Mouse (Mus musculus) monocyte, adult 5-6 weeks (primary cell): Measurements from ENCODE around the gene Hormad1. TPM values are rescaled to one million over a fixed set of nuclear protein-coding genes. Genes with fewer than 3 reads are reported as not detected.
"Not testable (repeated sequence)": the region's sequence is repeated elsewhere in the genome, so short reads cannot be mapped to it uniquely, and the experiment has no call there.

ENCODE experiments used
- ATAC-seq: fragments of 153-309, 156-312 bp; replicated peaks from 2 replicates; pipeline ENCODE4 v1.8.0; 2017; ENCODE audit warnings: mild to moderate bottlenecking; ENCODE audit not compliant: low TSS enrichment, insufficient number of reproducible peaks, severe bottlenecking, poor library complexity, low FRiP score
- total RNA-seq: library from RNA; stranded (forward); fragments of 200-1000, 200-491, 200-594 nt; gene quantifications from 3 replicates; pipeline ENCODE4 v1.2.3, GENCODE M21; 2017

Hormad1 gene
- total RNA-seq, 1 experiment from 2014 or later: not detected

DNA sequence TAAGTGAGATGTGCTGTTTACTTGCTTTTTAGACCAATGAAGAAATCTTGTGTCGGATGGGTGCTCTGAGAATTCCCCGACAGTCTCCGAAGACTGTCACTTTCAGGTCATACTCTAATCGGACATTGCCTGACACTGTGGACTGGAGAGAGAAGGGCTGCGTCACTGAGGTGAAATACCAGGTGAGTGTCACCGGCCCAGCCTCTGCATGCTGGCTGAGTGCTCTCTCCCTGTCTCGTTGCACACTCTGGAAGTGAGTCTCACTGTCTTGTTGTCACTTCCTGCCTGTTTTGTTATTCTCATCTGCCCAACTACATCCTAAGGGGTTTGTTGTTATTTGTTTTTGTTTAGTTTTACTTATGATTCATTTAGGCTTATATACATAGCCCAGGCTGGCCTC is 16.5 kb upstream of the Hormad1 start:
- no peak for ATAC-seq

DNA sequence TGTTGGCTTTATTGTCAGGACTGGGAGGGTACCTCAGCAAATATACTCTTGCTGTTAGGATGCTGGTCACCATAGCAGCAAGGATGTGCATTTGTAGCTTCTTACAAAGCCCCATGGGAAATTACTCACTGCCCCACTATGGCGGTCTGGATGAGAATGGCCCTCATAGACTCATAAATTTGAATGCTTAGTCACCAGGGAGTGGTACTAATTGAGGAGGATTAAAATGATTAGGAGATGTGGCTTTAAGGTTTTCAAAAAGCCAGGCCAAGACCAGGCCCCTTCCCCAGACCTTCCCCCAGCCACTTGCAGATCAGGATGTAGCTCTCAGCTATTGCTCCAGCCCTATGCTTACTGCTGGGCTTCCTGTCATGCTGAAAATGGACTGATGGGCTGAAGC is 9.3 kb upstream of the Hormad1 start:
- ATAC-seq: no peak

DNA sequence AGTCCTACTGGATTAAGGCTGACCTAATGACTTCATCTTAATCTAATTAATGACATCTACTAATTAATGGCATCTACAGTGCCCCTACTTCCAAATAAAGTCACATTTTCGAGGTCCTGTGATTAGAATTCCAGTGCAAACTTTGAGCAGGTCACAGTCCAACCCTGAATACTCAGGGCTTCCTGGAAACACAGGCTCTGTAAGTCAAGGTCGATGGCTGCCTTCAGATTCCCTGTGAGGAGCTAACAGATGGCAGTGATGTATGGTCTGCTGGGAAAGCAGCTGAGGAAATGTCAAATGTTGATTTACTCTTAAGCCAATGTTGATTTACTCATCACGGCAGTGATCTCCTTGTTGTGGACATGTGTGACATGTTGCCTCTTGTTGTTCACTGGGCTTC is 5.5 kb upstream of the Hormad1 start:
- no peak for ATAC-seq

DNA sequence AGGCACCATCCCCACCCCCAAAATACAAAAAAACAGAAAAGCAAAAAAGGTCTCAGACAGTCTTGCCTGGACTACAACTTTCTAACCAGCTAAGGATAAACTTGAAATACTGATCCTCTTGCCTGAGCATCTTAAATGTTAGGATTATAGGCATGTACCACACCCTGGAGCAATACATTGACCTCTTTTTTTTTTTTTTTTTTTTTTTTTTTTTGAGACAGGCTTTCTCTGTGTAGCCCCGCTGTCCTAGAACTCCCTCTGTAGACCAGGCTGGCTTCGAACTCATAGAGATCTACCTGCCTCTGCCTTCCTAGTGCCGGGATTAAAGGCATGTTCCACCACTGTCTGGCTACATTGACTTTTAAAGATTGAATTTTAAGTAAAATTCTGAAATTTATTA is 1.3 kb downstream of the Hormad1 start:
- ATAC-seq: no peak

DNA sequence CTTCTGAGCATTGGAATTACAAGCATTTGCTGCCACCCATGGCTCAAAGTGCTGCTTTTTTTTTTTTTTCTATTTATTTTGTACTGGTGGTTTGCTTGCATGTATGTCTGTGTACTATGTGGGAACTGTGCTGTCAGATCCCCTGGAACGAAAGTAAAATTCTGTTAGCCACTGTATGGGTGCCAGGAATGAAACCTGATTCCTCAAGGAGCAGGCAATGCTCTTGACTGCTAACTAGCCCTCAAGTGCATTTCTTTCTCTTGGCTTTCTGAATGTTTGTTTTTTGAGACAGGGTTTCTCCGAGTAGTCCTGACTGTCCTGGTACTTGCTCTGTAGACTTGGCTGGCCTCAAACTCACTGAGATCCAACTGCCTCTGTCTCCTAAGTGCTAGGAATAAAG is 2.3 kb downstream of the Hormad1 start:
- ATAC-seq: no peak

DNA sequence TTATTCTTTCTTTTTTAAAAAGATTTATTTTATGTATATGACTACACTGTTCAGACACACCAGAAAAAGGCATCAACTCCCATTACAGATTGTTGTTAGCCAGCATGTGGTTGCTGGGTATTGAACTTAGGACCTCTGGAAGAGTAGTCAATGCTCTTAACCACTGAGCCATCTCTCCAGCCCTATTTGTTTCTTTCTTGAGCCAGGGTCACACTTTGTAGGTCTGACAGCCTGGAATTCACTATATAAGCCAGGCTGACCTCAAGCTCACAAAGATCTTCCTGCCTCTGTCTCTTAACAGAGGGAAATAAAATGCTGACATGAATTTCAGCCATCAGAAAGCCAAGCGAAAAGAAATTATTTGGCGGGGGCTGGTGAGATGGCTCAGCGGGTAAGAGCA is 10.1 kb downstream of the Hormad1 start:
- no peak for ATAC-seq

DNA sequence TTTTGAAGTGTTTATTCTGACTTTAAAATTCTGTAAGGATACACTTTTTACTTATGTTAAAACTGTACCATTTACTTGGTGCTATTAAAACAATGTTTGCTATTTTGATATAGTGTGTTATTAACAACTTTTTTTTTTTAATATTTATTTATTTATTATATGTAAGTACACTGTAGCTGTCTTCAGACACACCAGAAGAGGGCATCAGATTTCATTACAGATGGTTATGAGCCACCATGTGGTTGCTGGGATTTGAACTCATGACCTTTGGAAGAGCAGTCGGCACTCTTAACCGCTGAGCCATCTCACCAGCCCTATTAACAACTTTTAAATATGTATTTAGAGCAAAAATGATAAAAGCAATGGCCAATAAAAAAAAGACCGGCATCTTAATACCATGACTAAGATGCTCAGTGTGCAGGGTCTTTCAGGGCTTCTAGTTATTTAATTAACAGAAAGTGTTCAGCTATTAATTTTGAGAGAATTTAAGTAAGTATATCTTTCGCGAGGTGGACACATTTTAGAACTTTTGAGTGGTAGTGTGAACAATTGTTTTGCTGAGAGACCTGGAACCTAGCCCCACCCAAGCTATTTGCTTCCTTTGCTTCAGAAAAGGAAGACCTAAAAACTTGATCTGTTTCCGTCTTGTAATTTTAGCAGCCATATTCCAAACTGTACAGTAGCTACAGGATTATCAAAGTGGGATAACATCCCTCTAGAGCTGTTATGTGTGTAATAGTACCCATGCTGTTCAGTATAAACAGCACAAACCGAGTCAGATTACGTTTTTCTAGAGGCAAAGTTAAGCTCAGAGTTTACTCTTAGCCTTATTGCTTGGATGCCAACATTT is 28.5 kb downstream of the Hormad1 start:
- ATAC-seq: no peak

DNA sequence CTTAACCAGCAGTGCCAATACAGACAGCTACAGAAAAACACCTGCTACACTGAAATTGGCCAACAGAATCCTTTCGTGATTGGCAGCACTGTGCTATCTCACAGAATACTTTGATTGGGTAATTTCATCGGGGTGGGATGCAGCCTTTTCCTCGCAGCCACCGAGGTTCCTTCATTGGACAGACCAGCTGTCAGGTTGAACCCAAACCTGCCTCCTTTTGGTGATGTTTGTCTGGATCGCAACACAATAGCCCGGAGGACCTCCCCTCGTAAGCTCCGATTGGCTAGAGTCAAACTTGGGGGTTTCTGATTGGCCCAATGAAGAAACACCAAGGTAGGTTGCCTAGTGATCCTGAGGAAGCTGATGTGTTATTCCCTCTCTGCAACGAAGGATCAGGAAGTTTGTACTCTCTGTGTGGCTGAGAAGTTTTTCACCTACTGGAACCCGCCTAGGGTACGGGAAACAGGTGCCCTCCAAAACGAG is 29.2 kb downstream of the Hormad1 start, which contains the start of gene Golph3l:
Gene Golph3l, plus strand, starts transcription at position 331 of the 483 bp plus-strand sequence.
- ATAC-seq: peak; percentile 100

DNA sequence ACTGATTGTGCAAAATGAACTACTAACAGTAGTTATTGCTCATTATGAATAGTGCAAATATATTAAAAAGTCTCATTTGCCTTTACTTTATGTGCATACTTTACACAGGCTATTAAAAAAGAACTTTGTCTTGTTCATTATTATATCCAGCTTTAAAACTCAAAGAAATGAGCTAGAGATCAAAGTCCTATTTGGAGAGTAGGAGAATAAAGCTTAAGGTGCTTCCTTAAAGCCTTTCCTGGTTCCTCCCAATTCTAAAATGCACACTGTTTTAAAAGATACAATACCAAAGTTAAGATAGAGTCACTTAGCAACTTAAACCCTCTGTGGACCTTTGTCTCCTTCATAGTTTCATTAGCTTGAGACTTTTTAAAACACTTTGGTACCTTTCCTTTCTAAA is 39.3 kb downstream of the Hormad1 start:
- no peak for ATAC-seq

DNA sequence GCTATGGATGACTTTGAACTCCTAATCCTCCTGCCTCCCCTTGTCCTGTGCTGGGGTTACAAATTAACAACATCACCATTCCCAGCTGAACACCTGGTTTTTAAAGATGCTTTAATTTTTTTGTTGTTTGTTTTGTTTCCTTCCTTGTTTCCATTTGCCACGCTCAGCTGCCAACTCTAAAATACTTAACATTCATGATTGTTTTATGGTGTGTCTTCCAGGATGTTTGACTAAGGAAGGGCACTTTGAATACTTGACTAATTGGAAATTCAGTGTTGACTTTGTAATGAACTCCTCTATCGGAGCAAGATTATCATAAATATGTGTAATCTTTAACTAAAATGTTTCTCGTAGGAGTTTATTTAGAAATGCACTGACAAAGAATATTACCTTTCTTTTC is 41.8 kb downstream of the Hormad1 start:
- ATAC-seq: no peak

DNA sequence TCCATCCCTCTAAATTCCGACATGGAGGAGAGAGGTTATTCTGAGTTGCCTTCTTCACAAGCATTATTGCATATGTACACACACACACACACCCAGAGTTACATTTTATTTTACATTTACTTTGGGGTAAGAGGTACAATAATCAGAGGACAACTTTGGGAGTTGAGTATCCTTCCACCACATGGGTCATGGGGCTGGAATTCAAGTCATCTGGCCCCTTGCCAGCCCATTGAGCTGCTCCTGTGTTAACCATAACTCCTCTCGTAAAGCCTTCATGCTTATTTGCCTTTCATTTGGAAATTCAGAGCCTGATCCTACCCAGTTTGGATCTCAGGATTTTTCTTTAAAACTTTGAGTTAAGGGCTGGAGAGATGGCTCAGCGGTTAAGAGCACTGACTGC is 46.6 kb downstream of the Hormad1 start:
- no peak for ATAC-seq

DNA sequence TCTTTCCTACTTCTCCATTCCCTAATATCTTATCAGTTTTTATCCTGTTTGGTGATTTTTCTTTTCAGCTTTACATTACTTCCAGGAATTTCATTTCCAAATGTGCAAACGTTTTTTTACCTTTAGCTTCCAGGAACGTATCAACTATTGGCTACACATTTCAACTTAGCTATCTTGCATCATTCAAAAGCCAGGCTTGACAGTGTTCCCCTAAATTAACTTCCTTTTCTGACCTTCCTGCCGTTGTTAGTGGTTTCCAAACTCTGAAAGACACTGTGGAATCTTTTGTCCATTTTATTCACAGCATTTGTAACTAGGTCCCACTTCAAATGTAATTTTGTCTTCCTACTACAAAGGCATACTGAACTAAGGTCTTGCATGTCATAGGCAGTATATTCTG is 49.7 kb downstream of the Hormad1 start:
- ATAC-seq: no peak; the same call in 1 of the 2 replicates

DNA sequence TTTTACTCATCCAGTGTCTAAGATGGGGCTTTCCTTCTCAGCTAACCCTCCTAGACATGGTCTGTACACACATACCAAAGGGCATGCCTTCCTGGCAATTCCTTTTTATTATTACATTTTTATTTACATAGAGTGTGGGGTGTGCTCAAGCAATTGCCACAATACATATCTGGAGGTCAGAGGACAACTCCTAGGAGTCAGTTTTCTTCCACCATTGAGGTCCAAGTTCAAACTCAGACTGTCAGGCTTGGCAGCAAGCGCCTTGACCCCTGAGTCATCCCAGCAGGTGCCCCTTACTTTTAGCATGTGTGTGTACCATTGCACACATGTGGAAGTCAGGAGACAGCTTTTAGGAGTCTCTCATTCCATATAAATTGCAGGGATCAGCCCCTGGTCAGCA is 54.5 kb downstream of the Hormad1 start:
- no peak for ATAC-seq

DNA sequence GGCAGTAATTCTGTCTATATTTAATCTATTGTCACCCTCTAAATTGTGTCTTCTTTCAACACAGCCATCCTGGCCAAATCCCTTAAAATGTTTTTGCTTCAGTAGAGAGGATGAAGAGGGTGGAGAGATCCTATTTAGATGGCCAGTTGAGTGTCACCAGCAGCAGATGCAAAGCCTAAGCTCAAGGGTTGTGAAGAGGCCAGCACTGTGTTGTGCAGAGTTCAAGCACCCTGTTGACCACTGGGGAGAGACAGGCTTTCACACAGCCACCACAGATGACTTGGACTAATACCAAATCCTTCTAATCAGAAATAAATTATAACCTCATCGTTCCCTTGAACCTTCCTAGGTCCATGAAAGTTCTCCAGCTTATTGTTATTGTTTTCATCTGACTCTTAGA is 59.0 kb downstream of the Hormad1 start:
- ATAC-seq: no peak

DNA sequence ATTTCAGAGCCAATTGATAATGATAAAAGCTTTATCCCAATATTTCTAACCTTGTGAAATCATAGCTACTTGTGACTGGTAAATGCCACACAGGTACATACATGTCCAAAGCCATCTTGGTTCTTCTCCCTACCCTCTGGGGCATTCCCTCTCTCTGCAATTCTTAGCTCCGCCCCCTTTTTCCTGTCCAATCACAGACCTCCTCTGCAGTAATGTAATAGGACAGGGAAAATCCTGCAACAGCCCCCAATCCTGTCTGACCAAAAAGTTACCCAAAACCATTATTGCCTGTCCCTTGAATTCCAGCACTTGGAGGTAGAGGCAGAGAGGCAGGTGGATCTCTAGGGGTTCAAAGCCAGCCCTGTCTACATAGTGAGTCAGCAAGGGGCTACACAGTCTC is 61.8 kb downstream of the Hormad1 start:
- no peak for ATAC-seq

DNA sequence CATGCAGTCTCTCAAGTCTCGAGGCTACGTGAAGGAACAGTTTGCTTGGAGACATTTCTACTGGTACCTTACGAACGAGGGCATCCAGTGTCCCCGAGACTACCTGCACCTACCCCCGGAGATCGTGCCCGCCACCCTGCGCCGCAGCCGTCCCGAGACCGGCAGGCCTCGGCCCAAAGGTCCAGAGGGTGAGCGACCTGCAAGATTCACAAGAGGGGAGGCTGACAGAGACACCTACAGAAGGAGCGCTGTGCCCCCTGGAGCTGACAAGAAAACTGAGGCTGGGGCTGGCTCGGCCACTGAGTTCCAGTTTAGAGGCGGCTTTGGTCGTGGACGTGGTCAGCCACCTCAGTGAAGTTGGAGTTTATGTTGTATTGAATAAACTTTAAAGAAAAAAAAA is 62.9 kb downstream of the Hormad1 start:
- not testable (repeated sequence) for ATAC-seq

DNA sequence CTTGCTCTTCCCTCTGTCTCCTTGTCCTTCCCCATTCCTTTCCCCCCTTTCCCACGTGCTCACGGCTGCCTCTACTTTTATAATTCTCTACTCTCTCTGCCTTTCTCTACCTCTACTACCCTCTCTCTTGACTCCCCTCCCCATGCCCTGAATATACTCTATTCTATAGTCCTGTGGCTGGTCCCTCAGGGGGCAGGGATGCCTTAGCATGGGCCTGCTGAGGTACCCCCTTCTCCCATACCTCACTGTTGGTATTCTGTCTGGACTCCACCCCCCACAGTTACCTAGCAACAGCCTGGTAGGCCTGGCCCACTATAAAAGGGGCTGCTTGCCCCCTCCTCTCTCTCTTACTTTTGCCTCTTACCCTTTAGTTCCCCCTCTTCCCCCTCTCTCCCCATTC is 64.1 kb downstream of the Hormad1 start:
- no peak for ATAC-seq

DNA sequence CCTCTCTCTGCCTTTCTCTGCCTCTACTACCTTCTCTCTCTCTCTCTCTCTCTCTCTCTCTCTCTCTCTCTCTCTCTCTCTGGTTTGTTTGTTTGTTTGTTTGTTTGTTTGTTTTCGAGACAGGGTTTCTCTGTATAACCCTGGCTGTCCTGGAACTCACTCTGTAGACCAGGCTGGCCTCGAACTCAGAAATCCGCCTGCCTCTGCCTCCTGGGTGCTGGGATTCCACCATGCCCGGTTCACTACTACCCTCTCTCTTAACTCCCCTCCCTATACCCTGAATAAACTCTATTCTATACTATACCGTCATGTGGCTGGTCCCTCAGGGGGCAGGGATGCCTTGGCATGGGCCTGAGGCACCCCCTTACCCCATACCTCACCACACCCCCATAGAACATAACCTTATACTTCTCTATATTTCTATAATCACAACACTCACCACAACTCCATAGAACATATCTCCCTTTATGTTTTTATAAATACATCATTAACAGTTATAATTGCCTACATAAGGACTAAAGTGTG is 64.6 kb downstream of the Hormad1 start:
- not testable (repeated sequence) for ATAC-seq

DNA sequence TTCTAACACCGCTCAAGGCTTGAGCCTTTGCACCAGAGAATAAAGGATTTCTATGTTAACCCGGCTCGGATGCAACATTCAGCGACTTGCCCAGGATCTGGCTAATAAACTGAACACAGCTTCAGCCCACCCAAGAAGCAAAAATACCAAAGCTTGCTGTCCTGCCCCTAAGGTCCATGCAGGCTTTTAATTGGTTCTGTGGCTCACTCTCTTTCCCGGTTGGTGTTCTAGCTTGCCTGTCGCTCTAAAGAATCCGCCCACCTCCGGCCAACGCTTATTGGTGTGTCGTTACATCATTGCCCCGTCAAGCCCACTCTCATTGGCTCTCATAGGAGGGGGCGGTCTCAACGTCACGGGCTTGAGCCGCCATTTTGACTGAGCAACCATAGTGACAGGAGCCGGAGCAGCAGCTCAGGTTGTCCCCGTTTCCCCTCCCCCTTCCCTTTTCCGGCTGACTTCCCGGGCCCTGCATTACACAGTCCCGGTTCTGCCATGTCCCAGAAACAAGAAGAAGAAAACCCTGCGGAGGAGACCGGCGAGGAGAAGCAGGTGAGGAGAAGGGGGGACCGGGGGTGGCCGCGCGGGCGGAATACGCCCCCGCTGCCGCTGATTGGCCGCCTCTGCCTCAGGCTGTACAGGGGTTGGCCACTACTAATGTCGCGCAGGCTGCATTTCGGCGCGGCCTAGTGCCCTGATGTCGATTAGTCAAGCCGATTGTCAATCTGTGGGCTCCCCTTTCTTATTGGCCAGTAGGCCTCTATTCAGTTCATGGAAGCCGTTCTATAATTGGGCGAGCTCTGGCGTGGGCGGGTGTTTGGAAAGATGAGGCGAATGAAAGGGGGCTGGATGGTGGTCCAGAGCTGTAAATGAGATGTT is 65.4 kb downstream of the Hormad1 start, which contains the start of gene Ensa:
Gene Ensa, plus strand, starts transcription at position 366 of the 876 bp plus-strand sequence.
- peak; percentile 97 for ATAC-seq
